Mouse (Mus musculus) heart, postnatal 14 days (tissue): ENCODE measurements around the gene Zscan2. TPM values are rescaled to one million over a fixed set of nuclear protein-coding genes. Genes with fewer than 3 reads are reported as not detected.

Experiments used
- DNase-seq, 2 experiments: peaks; one replicate each; pipeline ENCODE4 v3.0.0; 2021 to 2022
- intact Hi-C: fragments of 180-260 bp; cut with DNase I; formaldehyde crosslinking; loops from one replicate; pipeline ENCODE4 v1.15.1; 2025
- total RNA-seq, 2 experiments: library from RNA; stranded (reverse); gene quantifications; 2 replicates each; pipeline ENCODE4 v1.2.3; 2021

Gene Zscan2
- total RNA-seq, 2 experiments from 2014 or later: 5.2 to 7.0 TPM

DNA sequence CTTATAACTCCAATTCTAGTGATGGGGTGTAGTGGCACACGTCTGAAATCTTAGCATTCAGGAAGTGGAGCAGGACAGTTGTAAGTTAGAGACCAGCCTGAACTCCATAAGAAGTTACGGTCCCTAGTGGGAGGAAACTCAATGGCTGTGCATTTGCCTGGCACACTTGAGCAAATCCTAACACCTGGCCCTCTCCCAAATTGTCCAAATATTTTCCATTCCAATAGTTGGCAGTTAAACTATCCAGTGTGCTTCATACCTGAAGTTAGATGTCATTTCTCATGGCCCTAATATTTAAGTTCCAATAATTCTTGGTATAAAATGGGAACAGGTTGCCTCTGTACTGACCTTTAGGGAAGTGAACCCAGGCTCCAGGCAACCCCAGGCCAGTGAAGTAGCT is 8.0 kb downstream of the Zscan2 start:
- intact Hi-C loops: no loop called here
- no peak for DNase-seq

DNA sequence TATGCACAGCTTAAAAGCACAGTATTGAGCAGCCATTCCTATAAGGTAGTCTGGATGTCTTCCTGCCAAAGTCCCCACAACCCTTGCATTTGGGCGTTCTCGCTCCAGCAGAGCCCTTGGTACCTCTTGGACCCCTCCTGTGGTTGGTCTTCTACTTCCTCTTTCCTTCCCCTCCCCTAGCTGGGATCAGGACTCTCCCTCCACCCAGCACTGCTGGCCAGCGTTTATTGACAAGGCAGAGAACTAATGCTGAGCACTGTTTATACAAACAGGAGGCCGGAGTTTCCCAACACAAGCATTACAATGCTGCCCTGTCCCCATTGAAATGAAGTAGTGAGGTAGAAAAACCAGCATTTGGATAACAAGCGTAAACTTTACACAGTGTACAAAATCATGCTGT is 12.3 kb downstream of the Zscan2 start:
- intact Hi-C loops: no loop called here
- no peak for DNase-seq

DNA sequence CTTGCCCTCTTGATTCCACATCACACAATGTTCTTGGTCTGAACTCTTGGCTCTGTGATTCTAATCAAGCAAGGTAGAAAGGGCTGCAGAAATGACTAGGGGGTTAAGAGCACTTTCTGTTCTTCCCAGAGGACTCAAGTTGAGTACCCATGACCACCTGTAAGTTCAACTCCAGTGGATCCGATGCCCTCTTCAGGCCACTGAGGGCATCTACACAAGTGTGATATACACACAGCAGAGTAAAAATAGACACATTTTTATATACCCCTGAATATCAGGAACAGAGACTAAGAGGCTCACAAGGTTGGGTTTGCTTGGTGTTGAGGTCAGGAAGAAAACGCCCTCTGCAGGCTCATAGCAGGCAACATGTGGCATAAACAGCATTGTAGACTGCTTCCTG is 12.9 kb downstream of the Zscan2 start:
- intact Hi-C loops: no loop called here
- no peak for DNase-seq

DNA sequence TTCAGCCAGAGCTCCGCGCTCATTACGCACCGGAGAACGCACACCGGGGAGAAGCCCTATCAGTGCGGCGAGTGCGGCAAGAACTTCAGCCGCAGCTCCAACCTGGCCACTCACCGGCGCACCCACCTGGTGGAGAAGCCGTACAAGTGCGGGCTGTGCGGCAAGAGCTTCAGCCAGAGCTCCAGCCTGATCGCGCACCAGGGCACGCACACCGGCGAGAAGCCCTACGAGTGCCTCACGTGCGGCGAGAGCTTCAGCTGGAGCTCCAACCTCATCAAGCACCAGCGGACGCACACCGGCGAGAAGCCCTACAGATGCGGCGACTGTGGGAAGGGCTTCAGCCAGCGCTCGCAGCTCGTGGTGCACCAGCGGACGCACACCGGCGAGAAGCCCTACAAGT is 15.0 kb downstream of the Zscan2 start:
- DNase-seq: no peak
- intact Hi-C loops: no loop called here

DNA sequence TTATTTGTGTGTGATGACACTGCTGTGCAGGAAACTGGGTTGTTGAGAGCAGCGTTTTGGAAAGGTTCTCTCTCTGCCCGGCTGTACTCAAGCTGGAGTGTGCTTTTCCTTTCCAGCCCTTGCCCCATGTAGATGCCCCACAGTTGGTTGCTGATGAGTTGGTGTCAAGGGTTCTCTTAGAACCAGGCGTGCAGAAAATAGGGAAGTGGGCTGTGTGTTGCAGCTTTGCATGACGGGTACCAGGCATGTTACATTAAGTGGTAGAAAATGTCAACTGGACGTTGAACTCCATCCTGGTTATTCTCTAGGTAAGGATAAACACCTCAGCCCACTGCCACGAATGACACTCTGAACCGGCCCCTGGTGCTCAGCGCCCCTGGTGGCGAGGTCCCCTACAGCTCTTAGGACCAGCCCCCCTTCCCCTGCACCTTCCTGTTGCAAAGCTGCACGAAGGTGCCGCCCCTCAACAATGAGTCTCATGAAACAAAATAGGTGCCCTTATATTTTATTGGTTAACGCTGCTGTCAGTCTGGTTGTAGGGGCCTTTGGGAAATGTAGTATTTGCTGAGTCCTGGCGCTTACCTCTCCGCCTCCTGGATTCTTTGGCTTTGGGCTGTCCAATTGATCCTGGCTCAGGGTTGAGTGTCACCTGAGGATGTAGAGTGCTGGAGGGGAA is 22.2 kb downstream of the Zscan2 start:
- intact Hi-C loops: no loop called here
- DNase-seq: peak in 1 of 2 experiments; percentile 48

DNA sequence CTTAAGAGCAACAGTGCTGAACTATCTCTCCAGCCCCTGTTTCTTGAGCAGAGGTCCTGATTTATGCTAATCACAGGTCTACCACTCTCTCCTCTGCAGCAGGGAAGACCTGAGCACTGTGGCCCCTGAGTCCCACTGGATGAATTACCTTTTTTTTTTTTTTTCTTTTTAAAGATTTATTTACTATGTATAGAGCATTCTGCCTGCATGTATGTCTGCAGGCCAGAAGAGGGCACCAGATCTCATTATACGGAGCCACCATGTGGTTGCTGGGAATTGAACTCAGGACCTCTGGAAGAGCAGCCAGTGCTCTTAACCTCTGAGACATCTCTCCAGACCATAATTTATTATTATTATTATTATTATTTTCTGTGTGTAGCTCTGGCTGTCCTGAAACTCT is 24.9 kb downstream of the Zscan2 start:
- intact Hi-C loops: loop anchor here (2.0 kb wide), 1 partner anchor 269 kb away; no protein-coding TSS in a partner anchor
- no peak for DNase-seq

DNA sequence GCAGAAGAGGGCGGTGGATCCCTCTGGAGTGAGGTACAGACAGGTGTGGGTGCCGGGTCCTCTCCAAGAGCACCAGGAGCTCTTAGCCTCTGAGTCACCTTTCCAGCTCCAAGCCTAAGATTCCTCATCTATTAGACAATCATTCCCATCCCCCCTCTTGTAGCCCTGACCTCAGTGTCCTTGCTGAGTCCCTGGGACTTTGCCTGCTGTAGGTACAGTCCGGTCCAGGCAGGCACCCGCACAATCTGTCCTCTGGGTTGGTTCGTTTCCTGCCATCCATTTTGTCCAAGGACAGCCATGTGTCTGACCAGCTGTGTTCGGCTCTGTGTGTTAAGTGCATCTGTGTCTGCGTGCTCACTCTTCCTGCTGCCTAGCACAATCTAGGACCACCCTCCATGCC is 27.9 kb downstream of the Zscan2 start:
- no peak for DNase-seq
- intact Hi-C loops: no loop called here

DNA sequence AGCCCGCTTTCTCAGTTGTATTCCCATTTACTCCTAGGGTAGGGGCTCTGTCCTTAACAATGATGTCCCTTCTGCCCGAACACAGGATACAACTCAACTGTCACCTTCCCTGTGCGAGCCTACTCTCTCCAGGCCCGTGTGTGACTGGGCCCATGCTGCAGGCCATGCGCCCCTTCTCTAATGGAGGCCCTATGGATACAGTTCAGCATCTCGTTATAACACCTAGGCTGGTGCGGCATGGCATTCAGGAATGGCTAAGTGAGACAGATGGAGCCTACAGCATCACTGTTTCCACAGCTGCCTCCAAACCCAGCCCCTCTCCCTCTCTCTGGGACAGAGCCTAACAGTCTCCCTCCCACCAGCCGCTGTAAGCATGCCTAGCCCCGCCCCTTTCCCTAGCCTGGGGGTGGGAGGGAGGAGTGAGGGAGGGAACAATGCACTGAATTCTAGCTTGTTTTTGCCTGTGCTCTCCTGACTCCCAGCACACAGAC is 28.3 kb downstream of the Zscan2 start:
- intact Hi-C loops: no loop called here
- DNase-seq: peak; percentile 70 to 75

DNA sequence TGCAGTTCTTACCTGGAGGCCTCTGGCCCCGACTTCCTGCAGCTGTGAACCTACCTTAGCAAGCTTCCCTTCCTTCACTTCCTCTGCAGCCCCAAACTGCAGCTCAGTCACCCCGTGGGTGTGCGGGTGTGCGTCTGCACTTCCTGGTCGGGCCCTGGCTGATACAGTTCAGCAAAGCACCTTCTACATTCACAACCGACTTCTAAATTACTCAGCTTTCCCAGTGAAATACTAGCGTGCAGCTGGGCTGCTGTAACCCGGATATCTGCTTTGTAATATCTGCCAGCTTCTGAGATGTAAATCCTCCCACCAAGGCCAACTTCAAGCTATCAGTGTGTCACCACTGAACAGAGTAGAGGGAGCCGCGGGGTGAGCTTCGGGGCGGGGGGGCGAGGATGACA is 29.1 kb downstream of the Zscan2 start:
- intact Hi-C loops: no loop called here
- no peak for DNase-seq

DNA sequence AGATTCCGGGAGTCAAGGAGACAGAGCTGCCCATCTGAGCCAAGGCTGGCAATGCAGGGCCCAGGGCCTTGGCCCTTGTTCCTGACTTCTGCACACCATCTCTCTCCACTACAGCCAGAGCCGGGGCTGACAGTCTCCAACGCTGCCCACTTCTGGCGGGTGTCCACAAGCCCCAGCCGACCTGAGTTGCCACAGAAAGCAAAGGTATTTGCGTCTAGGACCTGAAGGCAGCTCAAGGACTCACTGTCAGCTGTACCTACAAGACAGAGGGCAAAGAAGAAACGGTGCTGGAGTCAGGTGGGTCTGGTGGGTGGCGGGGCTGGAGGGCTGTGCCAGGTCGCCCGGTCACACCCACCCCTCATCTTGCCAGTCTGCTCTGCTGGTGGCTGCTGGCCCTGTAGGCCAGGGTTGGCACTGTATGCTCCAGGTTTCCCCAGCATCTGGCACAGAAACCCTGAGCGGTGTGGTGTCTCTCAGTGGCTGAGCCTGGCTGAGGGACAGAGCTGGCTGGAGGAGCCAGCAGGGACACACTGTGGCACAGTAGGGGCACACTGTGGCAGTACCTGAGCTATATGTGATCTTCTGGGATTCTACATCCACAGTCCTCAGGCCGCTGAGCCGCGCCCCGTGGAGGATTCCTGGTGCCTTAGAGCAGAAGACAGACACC is 32.5 kb downstream of the Zscan2 start:
- no peak for DNase-seq
- intact Hi-C loops: no loop called here

DNA sequence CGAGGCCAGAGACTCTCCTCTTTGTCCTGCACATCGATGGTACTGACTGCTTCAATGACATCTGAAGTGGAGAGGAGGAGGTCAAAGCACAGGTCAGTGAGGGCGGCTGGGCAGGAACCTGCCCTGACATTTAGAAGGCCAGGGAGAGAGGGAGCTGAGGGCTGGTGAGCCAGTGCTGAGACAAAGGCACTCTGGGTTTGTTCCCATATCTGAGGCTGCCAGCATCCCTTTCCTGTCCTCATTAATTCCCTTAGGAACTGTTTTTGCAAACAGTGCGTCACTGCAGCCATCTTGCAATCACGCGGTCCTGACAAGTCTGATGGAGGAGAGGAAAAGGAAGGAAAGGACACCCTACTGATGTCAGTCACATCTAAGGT is 33.0 kb downstream of the Zscan2 start:
- no peak for DNase-seq

DNA sequence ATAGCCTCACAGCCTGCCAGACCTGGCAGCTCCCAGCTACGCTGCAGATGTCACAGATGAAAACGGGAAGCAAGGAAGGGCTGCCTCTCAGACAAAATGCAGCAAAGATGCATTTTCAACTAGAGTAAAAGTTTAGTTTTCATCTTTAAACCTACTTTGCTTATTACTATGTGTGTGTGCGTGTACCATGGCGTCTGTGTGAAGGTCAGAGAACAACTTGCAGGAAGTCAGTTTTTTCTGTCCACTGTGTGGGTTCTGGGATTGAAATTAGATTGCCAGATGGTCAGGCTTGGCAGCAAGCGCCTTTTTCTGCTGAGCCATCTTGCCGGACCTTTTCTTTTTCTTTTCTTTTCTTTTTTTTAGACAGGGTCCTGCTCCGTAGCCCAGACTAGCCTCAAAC is 33.5 kb downstream of the Zscan2 start:
- intact Hi-C loops: no loop called here
- no peak for DNase-seq

More for the DNA sequence above, 33.0 kb downstream of the Zscan2 start:
- intact Hi-C loops: no loop called here

DNA sequence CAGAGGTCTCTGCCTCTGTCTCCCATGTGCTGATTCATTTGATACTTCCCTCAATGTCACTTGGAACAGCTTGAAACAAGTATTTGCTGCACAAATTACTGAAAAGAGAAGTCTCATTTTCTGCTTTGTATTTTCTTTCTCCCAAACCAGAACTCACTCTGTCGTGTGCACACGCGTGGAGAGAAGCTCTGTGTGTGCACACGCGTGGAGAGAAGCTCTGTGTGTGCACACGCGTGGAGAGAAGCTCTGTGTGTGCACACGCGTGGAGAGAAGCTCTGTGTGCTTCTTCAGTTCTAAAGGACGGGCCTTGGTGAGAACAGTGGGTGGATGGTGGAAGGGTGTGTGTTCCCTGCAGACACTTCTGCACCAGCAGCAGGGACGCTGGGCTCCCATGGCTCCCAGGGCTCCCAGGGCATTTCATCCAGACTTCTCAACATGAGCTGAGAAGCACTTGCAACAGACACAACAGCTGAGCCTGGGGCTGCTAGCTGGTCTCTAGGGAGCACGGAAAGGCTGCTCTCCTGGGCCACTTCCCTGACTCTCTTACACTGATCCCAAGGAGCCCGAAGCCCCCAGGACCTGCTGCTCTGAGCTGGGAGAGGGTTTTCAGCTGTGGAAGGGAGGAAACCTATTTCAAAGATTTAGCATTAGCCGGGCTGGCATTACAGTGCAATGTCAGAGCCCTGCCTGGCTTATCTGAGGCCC is 34.2 kb downstream of the Zscan2 start:
- intact Hi-C loops: no loop called here
- no peak for DNase-seq

DNA sequence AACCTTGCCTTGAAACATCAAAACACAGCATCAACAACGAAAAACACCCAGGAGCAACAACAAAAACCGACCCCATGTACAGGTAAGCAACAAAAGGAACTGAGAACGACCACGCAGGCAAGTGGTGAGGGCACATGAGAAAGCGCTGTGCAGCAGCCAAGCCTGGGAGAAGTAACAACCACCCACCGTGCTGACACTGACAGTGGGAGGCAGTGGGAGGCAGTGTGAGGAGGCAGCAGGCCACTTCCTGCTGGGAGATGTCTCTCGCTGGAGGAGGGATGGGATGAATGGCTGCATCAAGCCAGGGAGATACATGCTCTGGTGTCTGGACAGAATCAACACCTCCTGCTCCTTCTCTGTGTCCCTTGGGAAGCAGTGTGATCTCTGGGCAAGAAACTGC is 36.4 kb downstream of the Zscan2 start:
- DNase-seq: no peak

DNA sequence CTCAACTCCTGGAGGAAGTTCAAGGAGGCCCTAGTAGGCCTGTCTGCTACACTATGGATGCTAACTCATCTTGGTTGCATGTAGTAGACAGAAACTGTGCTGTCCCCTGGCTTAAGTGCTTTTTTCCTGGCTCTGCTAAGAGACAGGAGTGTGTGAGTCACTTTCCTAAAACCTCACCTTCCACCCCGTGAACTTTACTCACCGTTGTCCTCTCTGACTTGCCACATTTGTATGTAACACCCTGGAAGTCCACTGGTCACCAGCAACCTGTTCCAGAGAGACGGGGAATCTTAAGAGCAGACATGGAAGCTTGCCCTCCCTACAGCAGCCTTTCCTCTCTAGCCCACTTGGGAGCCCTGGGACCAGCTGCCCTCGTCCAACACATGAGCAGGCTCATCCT is 37.0 kb downstream of the Zscan2 start:
- DNase-seq: no peak
- intact Hi-C loops: no loop called here

More for the DNA sequence above, 36.4 kb downstream of the Zscan2 start:
- intact Hi-C loops: no loop called here

DNA sequence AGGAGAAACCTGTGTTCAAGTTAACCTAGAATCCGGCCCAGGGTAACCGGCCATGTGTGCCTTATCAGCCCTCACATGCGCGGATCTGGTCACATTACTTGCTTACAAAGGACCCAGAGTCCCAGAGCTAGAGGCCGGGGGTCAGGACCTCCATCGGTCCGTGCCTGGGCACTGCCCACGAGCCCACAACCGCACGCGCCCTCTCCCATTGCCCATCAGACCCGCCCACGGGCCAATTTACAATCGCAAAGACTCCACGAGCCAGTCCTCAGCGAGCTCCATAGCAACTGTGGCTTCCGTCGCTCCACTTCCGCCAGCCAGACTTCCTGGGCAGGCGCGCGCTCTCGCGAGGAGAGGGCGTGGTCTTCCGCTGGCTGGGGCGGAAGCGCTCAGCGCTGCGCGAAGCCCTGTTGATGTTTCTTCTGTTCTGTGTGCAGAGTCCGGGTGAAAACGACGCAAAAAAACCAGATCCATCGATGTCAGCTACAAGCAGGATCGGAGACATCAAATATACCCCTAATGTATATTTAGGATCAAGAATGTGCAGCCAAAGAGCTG is 40.3 kb downstream of the Zscan2 start, which contains the start of gene Wdr73:
Gene Wdr73, minus strand, starts transcription at position 326 of the 558 bp plus-strand sequence.
- intact Hi-C loops: loop anchor here (5.0 kb wide), 2 partner anchors 46 to 91 kb away; partner anchors contain the start of genes Sec11a and Zfp592
- peak; percentile 92 to 95 for DNase-seq

DNA sequence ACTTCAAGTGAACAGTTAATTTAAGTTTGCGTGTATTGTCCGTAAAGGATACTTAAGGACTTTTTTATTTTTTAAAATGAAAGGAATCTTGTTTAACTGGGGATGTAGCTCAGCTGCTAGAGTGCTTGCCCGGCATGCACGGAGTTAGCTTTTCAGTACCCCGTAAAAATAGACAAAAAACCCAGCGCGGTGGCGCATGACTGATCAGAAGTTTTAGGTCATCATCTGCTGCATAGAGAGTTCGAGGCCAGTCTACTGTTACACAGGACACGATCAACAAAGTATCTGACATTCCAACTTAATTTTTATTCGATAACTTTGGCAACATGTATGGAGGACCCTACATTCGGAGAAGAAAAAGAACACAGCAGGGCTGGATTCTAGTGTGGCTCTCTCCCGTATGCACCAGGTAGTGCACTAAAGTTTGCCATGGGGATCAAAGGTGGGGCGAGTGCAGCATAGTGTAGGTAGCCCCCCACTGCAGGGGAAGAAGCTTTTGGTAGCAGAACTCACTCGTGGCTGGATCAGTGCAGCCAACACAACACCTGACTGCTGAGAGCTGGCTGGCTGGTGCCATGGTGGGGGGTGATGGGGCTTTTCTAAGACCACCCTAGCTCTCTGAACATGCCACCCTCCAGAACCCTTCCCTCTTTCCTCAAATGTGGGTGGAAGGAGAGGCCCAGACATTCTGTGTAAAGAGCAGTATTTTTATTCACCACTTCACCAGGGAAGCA is 41.0 kb downstream of the Zscan2 start:
- no peak for DNase-seq
- intact Hi-C loops: loop anchor here (5.0 kb wide), 2 partner anchors 46 to 91 kb away; partner anchors contain the start of genes Sec11a and Zfp592

DNA sequence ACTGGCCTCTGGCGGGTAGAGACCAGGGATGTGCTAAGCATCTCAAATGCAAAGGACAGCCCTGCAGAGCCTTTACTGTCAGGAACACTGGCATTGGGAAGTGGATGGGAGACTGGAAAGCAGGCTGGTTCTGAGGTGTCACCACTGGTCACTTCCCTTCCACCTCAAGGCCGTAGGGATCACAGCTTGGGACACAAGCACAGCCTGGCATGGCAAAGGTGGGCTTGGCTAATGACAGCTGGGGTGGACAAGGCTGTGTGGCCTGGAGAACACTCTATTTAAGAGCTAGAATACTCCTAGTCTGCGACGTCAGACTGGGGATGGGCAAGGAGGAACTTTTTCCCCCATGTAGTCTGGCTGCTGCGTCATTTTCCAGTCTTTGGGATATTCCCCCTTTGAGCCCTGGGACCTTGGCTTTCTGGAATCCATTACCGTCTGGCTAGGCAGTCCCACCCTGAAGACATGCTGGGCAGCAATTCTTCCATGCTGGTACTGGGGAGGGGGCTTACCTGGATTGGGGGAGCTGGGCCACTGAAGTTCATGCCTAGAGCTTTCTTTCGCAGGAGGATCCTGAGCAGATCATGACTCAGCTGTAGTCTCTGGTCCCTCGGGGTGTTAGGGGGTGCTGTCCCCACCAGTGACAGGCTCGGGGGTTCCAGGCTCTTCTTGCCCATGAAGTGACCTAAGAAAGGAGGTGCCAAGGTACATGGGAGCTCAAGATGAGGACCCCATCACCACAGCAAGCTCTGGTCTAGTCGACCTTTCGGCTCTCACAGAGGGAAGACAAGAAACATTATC is 43.1 kb downstream of the Zscan2 start:
- intact Hi-C loops: loop anchor here (5.0 kb wide), 2 partner anchors 43 to 88 kb away; partner anchors contain the start of genes Sec11a and Zfp592
- no peak for DNase-seq

DNA sequence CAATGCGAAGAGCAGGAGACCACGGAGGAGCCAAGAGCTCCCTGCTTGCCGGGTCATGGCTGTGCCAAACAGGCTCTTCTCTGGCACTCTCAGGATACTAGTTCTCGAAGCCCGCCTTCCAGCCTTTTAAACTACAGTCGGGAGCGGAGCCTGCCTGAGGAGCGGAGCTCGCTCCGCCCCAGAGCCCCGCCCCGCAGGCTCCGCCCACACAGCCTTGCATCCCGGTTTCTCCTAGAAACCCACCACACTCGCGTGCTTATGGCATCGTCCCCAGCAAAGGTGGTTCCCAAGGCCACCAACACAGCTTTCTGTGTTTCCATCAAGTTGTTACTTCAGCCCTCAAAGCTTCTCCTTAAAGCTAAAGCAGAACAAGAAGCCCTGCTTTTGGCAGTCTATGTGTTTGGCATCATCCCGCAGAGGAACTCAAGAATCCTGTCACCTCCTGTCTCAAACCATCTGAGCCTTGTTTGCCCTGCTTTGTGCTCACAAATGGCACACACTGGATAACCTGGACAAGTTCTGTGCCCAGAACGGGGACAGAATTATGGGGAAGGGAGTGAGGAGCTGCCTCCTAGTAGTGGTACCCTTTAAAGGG is 44.3 kb downstream of the Zscan2 start, which contains the start of gene Nmb:
Gene Nmb, minus strand, starts transcription at position 156 of the 595 bp plus-strand sequence.
- DNase-seq: peak; percentile 76 to 82
- intact Hi-C loops: loop anchor here (5.0 kb wide), 2 partner anchors 42 to 87 kb away; partner anchors contain the start of genes Sec11a and Zfp592
